Mouse (Mus musculus) 3134 (cell line): ENCODE results near the gene Mob4.

Experiments
- DNase-seq: peaks from one replicate; pipeline ENCODE4 v3.0.0-alpha.2; 2011; ENCODE audit warnings: low spot score; ENCODE audit not compliant: insufficient read length; ENCODE audit errors: extremely low read depth

The Mob4 gene

GRCm38 (mm10) chr1:55179917-55180566 lies 49.0 kb downstream of the Mob4 start:
- no peak for DNase-seq

- no peak for DNase-seq
These were observed 51.4 kb downstream of the Mob4 start for GRCm38 (mm10) chr1:55182392-55182791.

- DNase-seq, result peak; percentile 22
These were observed 54.7 kb downstream of the Mob4 start for GRCm38 (mm10) chr1:55185718-55186117.

GRCm38 (mm10) chr1:55186592-55187210 lies 55.7 kb downstream of the Mob4 start:
- DNase-seq, result no peak

DNA sequence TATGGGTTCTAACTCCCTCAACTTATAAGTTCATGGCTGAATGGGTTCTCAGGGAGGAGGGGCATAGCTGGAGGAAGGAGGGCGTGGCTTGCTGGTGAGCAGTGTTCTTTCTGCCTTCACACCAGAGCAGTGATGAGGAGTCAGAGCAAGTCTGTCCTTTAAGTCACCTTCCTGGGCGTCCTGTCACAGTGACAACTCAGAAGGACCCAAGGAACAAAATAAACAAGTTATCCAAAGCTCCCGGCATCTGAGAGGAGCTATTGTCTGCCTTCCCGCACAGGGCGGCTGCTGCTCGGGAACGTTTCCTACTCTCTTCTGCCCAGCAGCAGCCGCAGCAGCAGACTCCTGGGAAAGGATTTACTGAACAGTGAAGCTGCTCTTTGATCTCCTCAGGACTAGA lies 61.0 kb downstream of the Mob4 start:
- DNase-seq, result peak; percentile 52

- peak; percentile 32 for DNase-seq
These were observed 61.8 kb downstream of the Mob4 start for GRCm38 (mm10) chr1:55192824-55193223.

GRCm38 (mm10) chr1:55193316-55193715 lies 62.3 kb downstream of the Mob4 start:
- DNase-seq, result peak; percentile 48

DNA sequence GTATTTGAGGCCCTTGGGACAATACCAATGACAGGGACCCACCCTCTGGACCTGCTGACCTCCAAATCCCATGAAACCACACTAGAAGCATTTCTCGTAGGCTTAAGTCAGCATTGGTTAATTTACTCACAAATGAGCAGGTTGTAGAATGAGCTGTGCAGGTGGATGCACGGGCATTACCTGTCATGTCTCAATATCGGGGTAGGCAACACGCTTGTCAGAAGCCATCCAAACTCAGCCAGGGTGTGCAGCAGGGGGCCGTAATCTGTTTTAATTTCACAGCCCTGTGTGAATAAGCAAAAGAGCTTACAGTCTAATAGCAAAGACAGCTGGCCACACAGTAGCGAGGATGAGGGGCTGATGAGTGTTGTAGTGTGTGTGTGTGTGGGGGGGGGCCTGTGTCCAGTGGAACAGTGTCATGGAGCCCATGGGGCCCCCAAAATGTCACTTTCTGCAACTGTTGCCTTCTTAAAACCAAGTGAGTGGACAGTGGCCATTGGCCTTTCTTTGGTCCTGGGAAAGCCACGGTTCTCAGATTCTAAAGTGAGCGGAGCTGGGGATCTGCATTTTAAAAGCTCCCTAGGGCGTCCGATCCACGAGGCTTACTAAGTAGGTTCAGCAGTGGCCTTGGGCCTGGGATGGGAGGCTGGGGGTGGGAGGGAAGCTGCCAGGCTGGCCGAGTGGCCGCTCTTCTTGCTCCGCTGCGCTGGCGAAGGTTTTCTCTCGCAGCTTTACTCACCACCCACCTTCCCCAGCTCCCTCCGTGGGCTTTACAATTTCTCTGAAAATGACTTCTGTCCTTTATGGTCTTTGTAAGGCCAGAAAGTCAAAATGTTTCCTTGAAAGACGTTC lies 63.3 kb downstream of the Mob4 start:
- no peak for DNase-seq

- DNase-seq, result no peak
These were observed 64.0 kb downstream of the Mob4 start for GRCm38 (mm10) chr1:55195021-55195420.

GRCm38 (mm10) chr1:55196327-55197003 lies 65.4 kb downstream of the Mob4 start:
- DNase-seq, result no peak

- no peak for DNase-seq
These were observed 67.7 kb downstream of the Mob4 start for GRCm38 (mm10) chr1:55198719-55199118.

DNA sequence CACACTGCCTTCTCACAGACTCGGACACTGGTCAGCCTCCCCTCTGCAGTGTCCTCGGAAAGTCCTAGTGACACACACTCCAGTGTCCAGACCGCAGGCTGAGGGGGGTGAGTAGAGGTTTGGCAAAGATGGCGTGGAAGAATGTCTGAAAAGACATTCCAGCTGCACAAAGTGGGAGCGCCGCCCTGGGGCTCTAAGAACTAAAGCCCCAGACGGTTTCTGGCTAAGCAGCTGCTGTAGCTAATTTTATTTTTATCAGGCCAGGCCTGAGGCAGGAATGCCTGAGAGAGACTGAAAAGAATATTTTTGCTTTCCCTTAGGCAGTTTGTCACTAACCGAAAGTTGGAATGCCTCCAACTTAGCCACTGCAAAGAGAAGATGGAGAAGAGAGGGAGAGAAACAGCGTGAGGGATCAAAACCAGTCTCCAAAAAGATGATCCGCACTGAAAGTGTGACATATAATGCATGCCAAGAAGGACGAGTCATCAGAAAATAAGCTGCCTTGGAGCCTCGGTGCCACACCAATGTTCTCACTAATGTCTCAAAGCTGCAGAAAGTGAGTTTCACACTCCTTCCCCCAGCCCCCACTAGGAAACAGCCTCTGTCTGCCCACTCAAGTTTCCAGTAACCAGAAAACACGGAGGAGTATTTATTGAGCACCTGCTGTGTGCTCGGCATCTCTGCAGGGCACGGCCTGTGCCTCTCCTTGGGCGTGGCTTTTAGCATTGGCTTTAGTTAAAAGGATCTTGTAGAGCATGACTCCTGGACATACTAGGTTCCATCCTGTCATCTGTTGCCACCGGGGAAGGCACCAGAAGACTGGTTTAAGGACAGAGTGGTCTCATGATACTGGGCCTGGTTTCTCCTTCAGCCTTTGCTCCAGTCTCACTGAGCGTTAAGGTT lies 71.1 kb downstream of the Mob4 start:
- peak; percentile 76 for DNase-seq
